In genomic region chr1:162074626-162075410, GRCm38 (mm10) we compare ENCODE assay signal across 9 mouse cellular contexts.
DNase-seq lines count a peak whose midpoint lies in the region; ATAC-seq and TF ChIP-seq lines count a peak whose summit lies in the region.
"Had no signal": no experiment of that assay in that cellular context is flagged by ENCODE, and none has a peak within 500 bp of the region (broad histone marks: within the 10 kb centered on the region; RNA-seq: fewer than 3 reads in every experiment).

No protein-coding gene starts in this region.

- peak overlapping the region; percentile 6; the same call in 1 of the 2 replicates for H3K27ac ChIP-seq in heart, embryonic 10.5 days
- H3K27ac ChIP-seq in heart, embryonic 12.5 days (ENCODE audit: poor library complexity, severe bottlenecking), result no peak overlapping the region
- peak overlapping the region; percentile 99 for H3K27ac ChIP-seq in limb, embryonic 13.5 days
- H3K27ac ChIP-seq in liver, postnatal 0 days (ENCODE audit: low read depth), result no peak overlapping the region

- H3K4me2 ChIP-seq in heart, embryonic 12.5 days, result no peak overlapping the region
- peak overlapping the region; percentile 46 for H3K4me2 ChIP-seq in limb, embryonic 13.5 days (replicated peaks)
- H3K4me2 ChIP-seq in liver, postnatal 0 days (ENCODE audit: low read depth, low read length), result no peak overlapping the region

- H3K4me3 ChIP-seq in heart, embryonic 10.5 days, result no peak overlapping the region
- no peak overlapping the region for H3K4me3 ChIP-seq in heart, embryonic 12.5 days
- H3K4me3 ChIP-seq in limb, embryonic 13.5 days, result no peak overlapping the region
- H3K4me3 ChIP-seq in liver, postnatal 0 days (ENCODE audit: low read depth, low read length), result no peak overlapping the region

- WGBS in heart, embryonic 10.5 days, result 82% methylated on average over 17 of the region's 17 CpGs
- 77% methylated on average over 17 of the region's 17 CpGs for WGBS in heart, embryonic 12.5 days
- 16% methylated on average over 17 of the region's 17 CpGs for WGBS in limb, embryonic 13.5 days
- WGBS in liver, postnatal 0 days (ENCODE audit: insufficient replicate concordance), result 76% methylated on average over 17 of the region's 17 CpGs

- no peaks in the 10 kb centered on the region for H3K36me3 ChIP-seq in heart, embryonic 10.5 days
- H3K36me3 ChIP-seq in heart, embryonic 12.5 days, result no peaks in the 10 kb centered on the region
- H3K36me3 ChIP-seq in limb, embryonic 13.5 days, result no peaks in the 10 kb centered on the region
- no peaks in the 10 kb centered on the region for H3K36me3 ChIP-seq in liver, postnatal 0 days (replicated peaks; ENCODE audit: insufficient read depth, low read length)

- H3K9ac ChIP-seq in heart, embryonic 12.5 days, result no peak overlapping the region
- H3K9ac ChIP-seq in limb, embryonic 13.5 days, result 0 out of 2 replicates have a peak overlapping the region, but pooled peaks have one; percentile 46
- H3K9ac ChIP-seq in liver, postnatal 0 days (replicated peaks), result no peak overlapping the region

- no peak for TF ChIP-seq CTCF in liver, postnatal 0 days (IDR thresholded peaks at IDR 0.05; ENCODE audit: low read depth)

- ATAC-seq in heart, embryonic 12.5 days (ENCODE audit: insufficient number of reproducible peaks, low FRiP score), result no peak
- ATAC-seq in limb, embryonic 13.5 days (ENCODE audit: low FRiP score, low read depth), result peak; percentile 82
- no peak for ATAC-seq in liver, postnatal 0 days

- DNase-seq in heart, embryonic 10.5 days (ENCODE audit: low spot score), result no peak
- peak; percentile 10 for DNase-seq in kidney, postnatal 14 days
- DNase-seq in kidney, adult 8-10 months, result no peak
- peak; percentile 78 for DNase-seq in embryo, embryonic 11 days
- DNase-seq in liver, postnatal 0 days, result no peak
- DNase-seq in right cerebral cortex, postnatal 36 days (ENCODE audit: low spot score in 2 of 2), result no peak
- DNase-seq: cerebellum, adult 8-10 months had no signal

- H3K4me1 ChIP-seq in heart, embryonic 10.5 days, result 0 out of 2 replicates have a peak, but pooled peaks cover 11% of the 10 kb centered on the region
- 0 out of 2 replicates have a peak, but pooled peaks cover 2% of the 10 kb centered on the region for H3K4me1 ChIP-seq in heart, embryonic 12.5 days (replicated peaks)
- H3K4me1 ChIP-seq in limb, embryonic 13.5 days, result peaks cover 66% of the 10 kb centered on the region
- no peaks in the 10 kb centered on the region for H3K4me1 ChIP-seq in liver, postnatal 0 days (ENCODE audit: insufficient read depth)

- H3K27me3 ChIP-seq in heart, embryonic 10.5 days (ENCODE audit: insufficient read depth, poor library complexity, severe bottlenecking), result no peaks in the 10 kb centered on the region
- H3K27me3 ChIP-seq in heart, embryonic 12.5 days (replicated peaks), result no peaks in the 10 kb centered on the region
- H3K27me3 ChIP-seq in limb, embryonic 13.5 days, result no peaks in the 10 kb centered on the region
- H3K27me3 ChIP-seq in liver, postnatal 0 days (ENCODE audit: insufficient read depth, low read length), result no peaks in the 10 kb centered on the region

- no peak for TF ChIP-seq EP300 in liver, postnatal 0 days (IDR thresholded peaks at IDR 0.05; ENCODE audit: low read depth)

- H3K9me3 ChIP-seq in heart, embryonic 10.5 days, result no peaks in the 10 kb centered on the region
- no peaks in the 10 kb centered on the region for H3K9me3 ChIP-seq in heart, embryonic 12.5 days (replicated peaks)
- no peaks in the 10 kb centered on the region for H3K9me3 ChIP-seq in limb, embryonic 13.5 days
- H3K9me3 ChIP-seq in liver, postnatal 0 days (ENCODE audit: low read length), result no peaks in the 10 kb centered on the region

Comparison
In these comparisons a context has a peak if more than half of its experiments do, and no peak if none do; other contexts are left out.
1. DNase-seq: peak in kidney, postnatal 14 days (single experiment) and embryo, embryonic 11 days (single experiment); none in heart, embryonic 10.5 days (single experiment), kidney, adult 8-10 months (0 of 2), liver, postnatal 0 days (single experiment) and right cerebral cortex, postnatal 36 days (0 of 2).
2. H3K27ac ChIP-seq: peak in heart, embryonic 10.5 days (single experiment) and limb, embryonic 13.5 days (single experiment); none in heart, embryonic 12.5 days (single experiment) and liver, postnatal 0 days (single experiment).